Mouse (Mus musculus) liver, embryonic 15.5 days (tissue): ENCODE results near the gene Ogfod1. TPM values are rescaled to one million over a fixed set of nuclear protein-coding genes. Genes with fewer than 3 reads are reported as not detected.

Experiments used
- ATAC-seq: fragments of 200-750 bp; cut with Nextera tagmentation; 2 replicates; pipeline ENCODE4 v1.8.0; 2017; ENCODE audit warnings: moderate number of reproducible peaks, mild to moderate bottlenecking, moderate library complexity; ENCODE audit not compliant: insufficient read depth
- H3K27ac ChIP-seq: fragments of 300-500 bp; sonication (generic); replicated peaks from 2 replicates; pipeline ENCODE4 v1.5.1; 2015; ENCODE audit warnings: mild to moderate bottlenecking, inconsistent platforms
- H3K27me3 ChIP-seq: fragments of 300-500 bp; sonication (generic); 2 replicates; pipeline ENCODE4 v1.6.1; 2015; ENCODE audit warnings: mild to moderate bottlenecking, inconsistent platforms
- H3K36me3 ChIP-seq: fragments of 300-500 bp; sonication (generic); replicated peaks from 2 replicates; pipeline ENCODE4 v1.6.1; 2015; ENCODE audit warnings: moderate library complexity, mild to moderate bottlenecking, inconsistent platforms
- H3K4me1 ChIP-seq: fragments of 300-500 bp; sonication (generic); replicated peaks from 2 replicates; pipeline ENCODE4 v1.6.1; 2015; ENCODE audit warnings: inconsistent platforms
- H3K4me2 ChIP-seq: fragments of 300-500 bp; sonication (generic); 2 replicates; pipeline ENCODE4 v1.6.1; 2015; ENCODE audit warnings: moderate library complexity, mild to moderate bottlenecking, inconsistent platforms
- H3K4me3 ChIP-seq: fragments of 300-500 bp; sonication (generic); replicated peaks from 2 replicates; pipeline ENCODE4 v1.5.1; 2015; ENCODE audit warnings: mild to moderate bottlenecking, inconsistent platforms
- H3K9ac ChIP-seq: fragments of 300-500 bp; sonication (generic); 2 replicates; pipeline ENCODE4 v1.6.1; 2015; ENCODE audit warnings: moderate library complexity, mild to moderate bottlenecking, inconsistent platforms
- H3K9me3 ChIP-seq: fragments of 300-500 bp; sonication (generic); replicated peaks from 2 replicates; pipeline ENCODE4 v1.6.1; 2016; ENCODE audit warnings: inconsistent platforms
- WGBS: fragments of 180-500 bp; shearing (Covaris S2); methylation state at CpG from one replicate; pipeline ENCODE4 v1.1.7; 2015; ENCODE audit warnings: mixed read lengths; ENCODE audit not compliant: insufficient replicate concordance; 5-methylcytosine and 5-hydroxymethylcytosine counted together
- polyA plus RNA-seq: library from polyadenylated mRNA; unstranded; fragments of >200 nt; fragmentation: Nextera tagmentation; extraction: Ambion mirVana; gene quantifications from 2 replicates; pipeline ENCODE4 v1.2.1, GENCODE M21; 2015

Gene Ogfod1
- polyA plus RNA-seq, 1 experiment from 2014 or later, result 4.2 TPM

GRCm38 (mm10) chr8:94110526-94111177 is 73.7 kb downstream of the Ogfod1 start:
- H3K9ac ChIP-seq, result peak overlapping the region; percentile 27
- no peak overlapping the region for H3K4me3 ChIP-seq
- 0 out of 2 replicates have a peak, but pooled peaks have one; percentile 29 for ATAC-seq
- peak overlapping the region; percentile 92 for H3K27ac ChIP-seq
- H3K36me3 ChIP-seq, result no peaks in the 10 kb centered on the region
- H3K4me2 ChIP-seq, result peak overlapping the region; percentile 56
- H3K4me1 ChIP-seq, result peaks cover 68% of the 10 kb centered on the region
- 62% methylated on average over 6 of the region's 6 CpGs for WGBS
- no peaks in the 10 kb centered on the region for H3K9me3 ChIP-seq
- no peaks in the 10 kb centered on the region; the same call in 1 of the 2 replicates for H3K27me3 ChIP-seq

GRCm38 (mm10) chr8:94113435-94113834 is 76.4 kb downstream of the Ogfod1 start:
- 27% methylated on average over 1 of the region's 1 CpGs for WGBS
- Histone ChIP-seq H3K4me3 (no peak overlapping the region), H3K9me3 (no peaks in the 10 kb centered on the region), H3K4me1 (peaks cover 54% of the 10 kb centered on the region), H3K27me3 (no peaks in the 10 kb centered on the region), H3K36me3 (no peaks in the 10 kb centered on the region), H3K4me2 (peak overlapping the region; percentile 40), H3K27ac (peak overlapping the region; percentile 68), H3K9ac (peak overlapping the region; percentile 27; the same call in 1 of the 2 replicates)
- no peak for ATAC-seq

DNA sequence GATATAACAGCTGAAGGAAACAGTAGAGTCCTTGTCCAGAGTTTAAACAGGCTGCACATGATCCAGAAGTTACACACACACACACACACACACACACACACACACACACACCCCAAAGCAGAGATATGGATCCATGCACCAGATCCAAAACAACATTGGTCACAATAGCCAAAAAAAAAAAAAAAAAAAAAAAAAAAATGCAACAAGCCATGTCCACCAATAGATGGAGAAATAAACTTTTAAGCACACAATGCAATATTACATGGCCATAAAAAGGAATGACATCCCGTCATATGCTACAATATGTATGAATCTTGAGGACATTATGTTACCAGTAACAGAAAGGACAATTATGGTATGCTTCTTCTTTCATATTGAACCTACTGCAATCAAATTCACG is 77.0 kb downstream of the Ogfod1 start:
- H3K27ac ChIP-seq, result 0 out of 2 replicates have a peak overlapping the region, but pooled peaks have one; percentile 68

More for the DNA sequence above, 77.0 kb downstream of the Ogfod1 start:
- H3K27me3 ChIP-seq, result no peaks in the 10 kb centered on the region
- no peak overlapping the region for H3K9ac ChIP-seq
- H3K4me3 ChIP-seq, result no peak overlapping the region
- H3K4me1 ChIP-seq, result peaks cover 54% of the 10 kb centered on the region
- H3K9me3 ChIP-seq, result no peaks in the 10 kb centered on the region
- ATAC-seq, result no peak
- 76% methylated on average over 2 of the region's 2 CpGs for WGBS
- H3K36me3 ChIP-seq, result no peaks in the 10 kb centered on the region
- H3K4me2 ChIP-seq, result no peak overlapping the region; the same call in 1 of the 2 replicates

Other genes with a start within 250 kb of the Ogfod1 start
- 0.15 and 0.74 TPM in 2 replicates for gene Gnao1, start 227.2 kb upstream of the Ogfod1 start, polyA plus RNA-seq
- gene Amfr, start 24.4 kb upstream of the Ogfod1 start, polyA plus RNA-seq, result 52.2 and 59.4 TPM in 2 replicates
- 70.5 and 74.4 TPM in 2 replicates for gene Nudt21, start 167 bp upstream of the Ogfod1 start, polyA plus RNA-seq
- gene Bbs2, start 61.7 kb downstream of the Ogfod1 start, polyA plus RNA-seq, result 2.6 and 3.4 TPM in 2 replicates
- gene Mt4, start 100.0 kb downstream of the Ogfod1 start, polyA plus RNA-seq, result 0.81 and 1.2 TPM in 2 replicates
- gene Mt3, start 115.4 kb downstream of the Ogfod1 start, polyA plus RNA-seq, result 0.24 TPM in 1 of 2 replicates, not detected in the other
- gene Mt2, start 135.5 kb downstream of the Ogfod1 start, polyA plus RNA-seq, result 1,256 and 1,483 TPM in 2 replicates
- gene Mt1, start 141.9 kb downstream of the Ogfod1 start, polyA plus RNA-seq, result 5,156 and 5,724 TPM in 2 replicates
- 39.4 and 41.7 TPM in 2 replicates for gene Nup93, start 177.4 kb downstream of the Ogfod1 start, polyA plus RNA-seq